Mouse (Mus musculus): ENCODE results near the gene Rnls. TPM values are rescaled to one million over a fixed set of nuclear protein-coding genes. Genes with fewer than 3 reads are reported as not detected.
A peak's percentile ranks its signal among the peaks of the same experiment; 100 is the strongest.
"Not testable (repeated sequence)": the region's sequence is repeated elsewhere in the genome, so short reads cannot be mapped to it uniquely, and the experiment has no call there.

The Rnls gene
- total and polyA plus RNA-seq, 3 experiments, result 1.7 to 3.7 (median 2.8) TPM

DNA sequence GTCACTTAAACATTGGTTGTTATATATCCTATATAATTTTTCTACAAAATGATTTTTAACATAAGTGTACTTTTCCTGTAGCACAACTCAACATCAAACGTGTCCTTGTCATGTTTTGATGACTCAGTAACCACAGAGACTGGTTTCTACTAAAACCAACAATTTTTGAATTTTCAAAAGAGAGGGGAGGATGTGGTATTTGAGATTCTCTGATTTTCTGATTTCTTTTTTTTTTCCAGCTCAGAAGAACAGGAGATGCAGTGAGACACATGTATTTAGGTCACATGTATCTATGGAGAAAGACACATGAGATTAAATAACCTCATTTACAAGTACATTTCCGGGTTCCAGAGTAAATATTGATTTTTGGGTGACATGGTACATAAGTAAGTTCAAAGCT, 37.4 kb upstream of the Rnls start:
- H3K4me3 ChIP-seq (replicated peaks in 1 of 3; ENCODE audit: low read depth in 2 of 3, low read length in 2 of 3, poor library complexity in 1 of 3), result no peak overlapping the region
- no peak for DNase-seq (ENCODE audit: extremely low read depth)

DNA sequence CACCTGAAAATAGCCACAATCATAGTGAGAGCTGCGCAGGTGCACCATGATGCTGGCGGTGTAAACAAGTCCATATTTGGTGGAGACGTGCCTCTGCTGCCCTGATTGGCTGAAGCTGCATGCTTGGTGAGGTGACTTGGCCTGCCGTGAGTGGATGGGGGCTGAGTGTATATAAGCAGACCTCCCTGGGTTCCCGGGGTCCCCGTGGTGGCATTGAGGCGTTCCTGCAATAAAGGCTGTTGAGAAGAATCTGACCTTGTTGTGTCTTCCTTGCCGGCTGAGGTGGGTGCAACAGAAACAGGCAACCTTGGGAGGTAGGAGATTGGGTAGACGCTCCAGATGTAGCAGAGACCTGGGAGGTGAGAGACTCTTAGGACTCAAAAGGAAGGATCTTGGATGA, 27.3 kb upstream of the Rnls start:
- H3K27me3 ChIP-seq (replicated peaks); H3K9ac ChIP-seq (ENCODE audit: insufficient read depth, low read depth); H3K27ac ChIP-seq (ENCODE audit: insufficient read depth, low read depth); H3K36me3 ChIP-seq (replicated peaks in 1 of 2; ENCODE audit: control insufficient read depth in 1 of 2, insufficient read depth in 1 of 2, low read length in 1 of 2); dilution Hi-C loops (cut with MboI; ENCODE audit: extremely low pct_ligation_motif_present, extremely low pct_unique_long_range_greater_than_20kb, low sequenced_read_pairs); H3K79me2 ChIP-seq (replicated peaks; ENCODE audit: control insufficient read depth, extremely low read depth, insufficient read depth, poor library complexity, severe bottlenecking); H3K4me2 ChIP-seq (ENCODE audit: insufficient read depth, low read depth, poor library complexity, severe bottlenecking); H3K9me3 ChIP-seq (replicated peaks; ENCODE audit: low read length); in situ Hi-C loops (cut with MboI; ENCODE audit: low pct_ligation_motif_present, low pct_unique_long_range_greater_than_20kb, low sequenced_read_pairs); H3K4me1 ChIP-seq (ENCODE audit: control insufficient read depth in 1 of 2, insufficient read depth in 2 of 2): not testable (repeated sequence)
- TF ChIP-seq TBP (conservative IDR thresholded peaks at IDR 0.05; ENCODE audit: low read depth, low read length) (0 out of 2 replicates have a peak, but pooled peaks have one; percentile 54), ELF1 (IDR thresholded peaks at IDR 0.05; ENCODE audit: low read depth, low read length) (0 out of 2 replicates have a peak, but pooled peaks have one; percentile 20), NRF1 (IDR thresholded peaks at IDR 0.05; ENCODE audit: low read depth, low read length) (peak; percentile 72), POLR2A (IDR thresholded peaks at IDR 0.05; ENCODE audit: low read depth, low read length) (peak; percentile 53)
- H3K4me3 ChIP-seq (replicated peaks in 1 of 3; ENCODE audit: low read depth in 2 of 3, low read length in 2 of 3, poor library complexity in 1 of 3), result peak overlapping the region; percentile 31 to 40 (median 37)
- peak; percentile 11 for DNase-seq (ENCODE audit: extremely low read depth)

More for the DNA sequence above, 37.4 kb upstream of the Rnls start:
- H3K27me3 ChIP-seq (replicated peaks), result no peaks in the 10 kb centered on the region
- TF ChIP-seq JUN (IDR thresholded peaks at IDR 0.05; ENCODE audit: insufficient read depth, low read depth, low read length) (no peak), PAX5 (IDR thresholded peaks at IDR 0.05; ENCODE audit: low read length) (no peak), POLR2AphosphoS2 (IDR thresholded peaks at IDR 0.05; ENCODE audit: low read depth, low read length) (no peak), IRF4 (IDR thresholded peaks at IDR 0.05; ENCODE audit: low read depth, low read length) (no peak), MEF2A (IDR thresholded peaks at IDR 0.05; ENCODE audit: borderline replicate concordance, low read depth, low read length) (no peak), CHD1 (IDR thresholded peaks at IDR 0.05; ENCODE audit: low read depth, low read length) (no peak), E2F4 (IDR thresholded peaks at IDR 0.05; ENCODE audit: insufficient replicate concordance, low read depth, low read length) (no peak), NELFE (IDR thresholded peaks at IDR 0.05; ENCODE audit: low read depth, low read length) (no peak), ELF1 (IDR thresholded peaks at IDR 0.05; ENCODE audit: low read depth, low read length) (no peak), HCFC1 (IDR thresholded peaks at IDR 0.05; ENCODE audit: low read depth, low read length) (no peak), RCOR1 (conservative IDR thresholded peaks at IDR 0.05; ENCODE audit: low read depth, low read length) (no peak)
- no peaks in the 10 kb centered on the region for H3K36me3 ChIP-seq (replicated peaks in 1 of 2; ENCODE audit: control insufficient read depth in 1 of 2, insufficient read depth in 1 of 2, low read length in 1 of 2)
- no peak overlapping the region for H3K9ac ChIP-seq (ENCODE audit: insufficient read depth, low read depth)
- in situ Hi-C loops (cut with MboI; ENCODE audit: low pct_ligation_motif_present, low pct_unique_long_range_greater_than_20kb, low sequenced_read_pairs) (no loop called here), dilution Hi-C loops (cut with MboI; ENCODE audit: extremely low pct_ligation_motif_present, extremely low pct_unique_long_range_greater_than_20kb, low sequenced_read_pairs) (no loop called here)
- no peaks in the 10 kb centered on the region for H3K79me2 ChIP-seq (replicated peaks; ENCODE audit: control insufficient read depth, extremely low read depth, insufficient read depth, poor library complexity, severe bottlenecking)
- no peaks in the 10 kb centered on the region for H3K9me3 ChIP-seq (replicated peaks; ENCODE audit: low read length)
- no peak overlapping the region for H3K27ac ChIP-seq (ENCODE audit: insufficient read depth, low read depth)
- H3K4me2 ChIP-seq (ENCODE audit: insufficient read depth, low read depth, poor library complexity, severe bottlenecking), result no peak overlapping the region
- no peaks in the 10 kb centered on the region for H3K4me1 ChIP-seq (ENCODE audit: control insufficient read depth in 1 of 2, insufficient read depth in 2 of 2)

DNA sequence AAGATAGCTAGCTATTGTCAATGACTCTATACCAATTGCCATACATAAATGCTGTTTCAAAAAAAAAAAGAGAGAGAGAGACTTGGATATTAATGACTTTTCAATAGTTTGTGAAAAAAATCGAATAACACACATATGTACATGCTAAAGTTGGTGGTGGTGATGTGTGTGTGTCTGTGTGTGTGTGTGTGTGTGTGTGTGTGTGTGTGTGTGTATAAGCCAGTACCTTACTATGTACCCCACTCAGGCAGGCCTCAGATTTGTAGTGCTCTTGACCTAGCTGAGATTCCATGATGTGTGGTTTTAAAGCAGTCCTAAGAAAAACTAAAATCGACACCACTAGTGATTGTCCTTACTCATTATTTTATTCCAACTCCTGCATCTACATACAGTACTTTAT, 11.3 kb downstream of the Rnls start:
- no peak for DNase-seq (ENCODE audit: extremely low read depth)
- H3K27ac ChIP-seq (ENCODE audit: insufficient read depth, low read depth), result no peak overlapping the region
- dilution Hi-C loops (cut with MboI; ENCODE audit: extremely low pct_ligation_motif_present, extremely low pct_unique_long_range_greater_than_20kb, low sequenced_read_pairs) (no loop called here), in situ Hi-C loops (cut with MboI; ENCODE audit: low pct_ligation_motif_present, low pct_unique_long_range_greater_than_20kb, low sequenced_read_pairs) (no loop called here)
- H3K27me3 ChIP-seq (replicated peaks), result no peaks in the 10 kb centered on the region
- no peak overlapping the region for H3K4me2 ChIP-seq (ENCODE audit: insufficient read depth, low read depth, poor library complexity, severe bottlenecking)
- H3K9me3 ChIP-seq (replicated peaks; ENCODE audit: low read length), result no peaks in the 10 kb centered on the region
- H3K36me3 ChIP-seq (replicated peaks in 1 of 2; ENCODE audit: control insufficient read depth in 1 of 2, insufficient read depth in 1 of 2, low read length in 1 of 2), result no peaks in the 10 kb centered on the region
- H3K4me3 ChIP-seq (replicated peaks in 1 of 3; ENCODE audit: low read depth in 2 of 3, low read length in 2 of 3, poor library complexity in 1 of 3), result no peak overlapping the region
- no peaks in the 10 kb centered on the region for H3K79me2 ChIP-seq (replicated peaks; ENCODE audit: control insufficient read depth, extremely low read depth, insufficient read depth, poor library complexity, severe bottlenecking)
- H3K4me1 ChIP-seq (ENCODE audit: control insufficient read depth in 1 of 2, insufficient read depth in 2 of 2), result no peaks in the 10 kb centered on the region
- no peak for TF ChIP-seq ZNF384 (IDR thresholded peaks at IDR 0.05; ENCODE audit: low read depth, low read length)
- no peak for TF ChIP-seq USF2 (conservative IDR thresholded peaks at IDR 0.05; ENCODE audit: low read depth, low read length)
- TF ChIP-seq JUN (IDR thresholded peaks at IDR 0.05; ENCODE audit: insufficient read depth, low read depth, low read length), result no peak
- TF ChIP-seq KAT2A (IDR thresholded peaks at IDR 0.05; ENCODE audit: insufficient replicate concordance, low read length), result no peak
- no peak for TF ChIP-seq ELF1 (IDR thresholded peaks at IDR 0.05; ENCODE audit: low read depth, low read length)
- TF ChIP-seq ZKSCAN1 (IDR thresholded peaks at IDR 0.05; ENCODE audit: borderline replicate concordance, low read depth, low read length), result no peak
- TF ChIP-seq MAX (IDR thresholded peaks at IDR 0.05; ENCODE audit: low read length), result no peak
- no peak for TF ChIP-seq POLR2A (IDR thresholded peaks at IDR 0.05; ENCODE audit: low read depth, low read length)
- no peak for TF ChIP-seq SMC3 (IDR thresholded peaks at IDR 0.05; ENCODE audit: low read depth, low read length)
- no peak overlapping the region for H3K9ac ChIP-seq (ENCODE audit: insufficient read depth, low read depth)

Measured in CH12.LX (cell line).